Mouse (Mus musculus): Measurements from ENCODE around the gene Wwox.

Gene Wwox

GRCm38 (mm10) chr8:114751376-114752135 lies 312.1 kb downstream of the Wwox start:
- DNase-seq, result peak; percentile 36

GRCm38 (mm10) chr8:114759621-114760020 lies 320.2 kb downstream of the Wwox start:
- no peak for DNase-seq

GRCm38 (mm10) chr8:114768536-114768935 lies 329.1 kb downstream of the Wwox start:
- no peak for DNase-seq

- DNase-seq, result peak; percentile 83
Observed at GRCm38 (mm10) chr8:114770856-114771776, 331.7 kb downstream of the Wwox start.

GRCm38 (mm10) chr8:114772276-114772849 lies 332.9 kb downstream of the Wwox start:
- peak; percentile 57 for DNase-seq

GRCm38 (mm10) chr8:114773461-114774414 lies 334.3 kb downstream of the Wwox start:
- DNase-seq, result no peak

- no peak for DNase-seq
Observed at GRCm38 (mm10) chr8:114774415-114774775, 334.9 kb downstream of the Wwox start.

GRCm38 (mm10) chr8:114775543-114775942 lies 336.1 kb downstream of the Wwox start:
- no peak for DNase-seq

- no peak for DNase-seq
Observed at GRCm38 (mm10) chr8:114776696-114777095, 337.2 kb downstream of the Wwox start.

GRCm38 (mm10) chr8:114777271-114777980 lies 338.0 kb downstream of the Wwox start:
- no peak for DNase-seq

- no peak for DNase-seq
Observed at GRCm38 (mm10) chr8:114779002-114779401, 339.5 kb downstream of the Wwox start.

GRCm38 (mm10) chr8:114783321-114783720 lies 343.9 kb downstream of the Wwox start:
- DNase-seq, result no peak

GRCm38 (mm10) chr8:114785834-114786233 lies 346.4 kb downstream of the Wwox start:
- no peak for DNase-seq

GRCm38 (mm10) chr8:114789616-114790015 lies 350.2 kb downstream of the Wwox start:
- DNase-seq, result no peak

GRCm38 (mm10) chr8:114790754-114791153 lies 351.3 kb downstream of the Wwox start:
- no peak for DNase-seq

- DNase-seq, result no peak
Observed at GRCm38 (mm10) chr8:114793682-114794081, 354.2 kb downstream of the Wwox start.

- no peak for DNase-seq
Observed at GRCm38 (mm10) chr8:114801428-114802134, 362.1 kb downstream of the Wwox start.

GRCm38 (mm10) chr8:114803113-114803512 lies 363.7 kb downstream of the Wwox start:
- peak; percentile 42 for DNase-seq

- no peak for DNase-seq
Observed at GRCm38 (mm10) chr8:114806826-114807420, 367.5 kb downstream of the Wwox start.

- DNase-seq, result peak; percentile 26
Observed at GRCm38 (mm10) chr8:114807676-114808426, 368.4 kb downstream of the Wwox start.
